Mouse (Mus musculus) embryo, embryonic 11.5 days (tissue): ENCODE data around the gene Sh3bp2.
"Not testable (repeated sequence)": the region's sequence is repeated elsewhere in the genome, so short reads cannot be mapped to it uniquely, and the experiment has no call there.

Experiments
- DNase-seq: peaks from one replicate; pipeline ENCODE4 v3.0.0-alpha.2; 2012; ENCODE audit warnings: low read depth, low spot score

The Sh3bp2 gene

DNA sequence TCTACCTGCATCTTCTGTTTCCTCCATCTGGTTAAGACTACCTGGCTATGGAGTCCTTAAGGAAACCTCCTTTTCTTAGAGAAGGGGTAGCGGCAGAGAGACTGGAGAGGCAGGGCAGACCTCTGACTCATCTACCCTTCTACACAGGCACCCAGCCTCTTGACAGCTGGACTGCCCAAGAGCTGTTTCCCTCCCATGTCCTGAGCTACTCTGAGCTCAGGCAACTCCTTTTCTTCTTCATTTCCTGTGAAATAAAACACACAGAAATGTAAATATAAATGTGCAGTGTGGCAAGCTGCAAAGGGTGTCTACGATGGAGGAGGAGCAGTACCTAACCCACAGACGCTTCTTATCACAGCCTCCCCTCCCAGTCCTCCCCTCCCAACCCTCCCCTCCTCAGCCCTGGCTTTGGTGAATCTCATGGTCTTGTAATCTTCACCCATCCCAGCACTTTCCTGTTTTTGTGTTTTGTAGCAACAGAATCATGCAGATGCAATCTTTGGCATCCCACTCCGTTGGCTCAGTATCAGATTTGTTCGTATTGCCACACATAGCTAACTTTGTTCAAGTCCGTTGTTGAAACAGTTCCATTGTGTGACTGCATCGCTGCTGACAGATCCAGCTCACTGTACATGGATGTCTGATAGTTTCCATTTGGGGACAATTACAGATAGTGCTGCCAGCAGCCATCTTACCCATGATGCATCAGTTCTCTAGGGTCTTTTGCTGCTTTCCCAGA lies 40.1 kb downstream of the Sh3bp2 start:
- no peak for DNase-seq

DNA sequence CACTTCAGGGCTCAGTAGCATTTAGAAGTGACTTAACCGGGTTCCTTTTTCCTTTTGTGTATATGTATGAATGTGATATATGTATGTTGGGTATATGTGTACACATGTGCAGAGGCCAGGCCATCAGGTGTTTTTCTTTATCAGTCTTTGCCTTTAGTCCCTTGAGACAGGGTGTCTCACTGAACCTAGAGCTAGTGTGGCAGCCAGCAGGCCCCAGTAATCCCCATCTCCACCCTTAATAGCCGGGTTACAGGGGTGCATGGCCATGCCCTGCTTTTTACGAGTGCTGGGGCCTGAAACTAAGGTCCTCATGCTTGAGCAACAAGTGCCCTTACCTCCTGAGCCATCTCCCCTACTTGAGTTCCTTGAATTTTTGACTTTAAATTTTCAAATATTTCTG lies 45.9 kb downstream of the Sh3bp2 start:
- DNase-seq, result no peak

DNA sequence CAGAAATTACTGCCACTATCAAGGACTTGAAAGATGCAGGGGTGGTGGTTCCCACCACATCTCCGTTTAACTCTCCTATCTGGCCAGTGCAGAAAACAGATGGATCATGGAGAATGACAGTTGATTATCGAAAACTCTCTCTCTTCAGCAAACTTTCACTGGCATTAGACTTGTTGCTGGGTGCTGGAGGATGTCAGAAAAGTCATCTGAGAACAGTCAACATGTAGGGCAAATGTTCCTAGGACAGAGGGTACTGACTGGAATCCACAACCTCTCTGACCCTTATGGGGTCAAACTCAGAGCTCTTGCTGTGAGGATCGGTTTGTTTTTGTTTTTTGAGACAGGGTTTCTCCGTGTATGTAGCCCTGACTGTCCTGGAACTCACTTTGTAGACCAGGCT lies 46.9 kb downstream of the Sh3bp2 start:
- not testable (repeated sequence) for DNase-seq

DNA sequence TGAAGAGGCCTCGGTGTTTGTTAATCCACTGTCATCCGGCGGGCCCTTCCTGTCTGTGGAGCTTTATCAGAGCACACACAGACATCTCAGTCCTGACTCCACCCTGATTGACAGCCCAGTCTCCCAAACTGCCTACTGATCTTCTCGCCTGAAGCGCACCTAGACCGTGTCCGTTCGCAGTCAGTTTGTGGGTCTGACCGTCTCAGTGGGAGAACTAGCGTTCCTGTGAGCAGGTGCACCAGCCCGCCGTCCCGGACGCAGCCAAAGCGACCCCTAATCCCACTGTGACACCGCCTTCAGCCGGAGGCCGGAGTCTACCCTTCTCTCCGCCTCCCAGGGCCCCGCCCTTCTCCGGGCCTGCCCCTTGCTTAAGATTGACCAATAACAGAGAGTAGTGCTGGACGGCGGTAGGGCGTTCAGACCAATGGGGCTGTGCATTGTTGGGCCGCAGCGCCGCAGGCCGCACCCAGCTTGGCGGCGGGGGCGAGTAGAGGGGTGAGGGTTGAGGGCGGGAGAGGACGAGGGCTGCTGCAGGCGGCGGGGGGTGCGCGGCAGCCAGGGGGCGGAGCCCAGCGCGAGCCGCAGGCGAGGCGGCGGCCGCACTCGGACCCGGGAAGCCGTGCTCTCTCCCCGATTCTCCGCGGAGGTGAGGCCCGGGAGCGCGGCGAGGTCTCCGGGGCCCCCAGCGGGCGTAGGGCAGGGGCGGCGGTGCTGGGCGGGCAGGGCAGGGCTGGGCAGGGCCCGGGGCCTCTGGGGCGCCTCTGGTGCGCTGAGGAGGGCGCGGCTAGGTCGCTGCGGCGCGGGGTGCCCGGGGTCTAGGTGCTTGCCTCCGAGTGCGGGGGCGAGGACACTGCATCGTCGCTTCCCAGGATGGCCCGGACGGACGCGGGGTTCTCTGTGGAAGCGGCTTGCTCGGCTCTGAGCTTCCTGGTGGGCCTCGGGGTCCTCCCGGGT lies 47.9 kb downstream of the Sh3bp2 start, which contains the start of gene Add1:
TSS of gene Add1 (plus strand) at position 397 of the 954 bp plus-strand sequence.
- DNase-seq, result peak; percentile 95

DNA sequence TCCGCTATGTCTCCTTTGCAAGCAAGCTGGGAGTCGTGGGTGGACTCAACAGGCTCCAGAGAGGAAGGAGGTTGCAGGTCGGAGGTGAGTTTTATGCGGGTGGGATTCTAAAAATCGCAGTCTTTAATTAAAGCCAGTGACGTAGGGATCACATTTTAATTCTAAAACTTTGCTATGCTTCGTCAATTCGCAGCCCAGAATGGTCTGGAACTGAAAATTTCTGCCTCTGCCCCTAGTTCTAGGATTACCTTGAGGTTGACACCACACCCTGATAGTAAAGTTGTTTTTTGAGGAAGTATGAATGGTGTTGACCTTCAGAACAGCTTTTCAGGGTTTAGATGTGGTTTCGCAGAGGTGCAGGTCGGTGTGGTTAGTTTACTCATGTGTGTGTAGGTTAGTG lies 49.1 kb downstream of the Sh3bp2 start:
- no peak for DNase-seq

DNA sequence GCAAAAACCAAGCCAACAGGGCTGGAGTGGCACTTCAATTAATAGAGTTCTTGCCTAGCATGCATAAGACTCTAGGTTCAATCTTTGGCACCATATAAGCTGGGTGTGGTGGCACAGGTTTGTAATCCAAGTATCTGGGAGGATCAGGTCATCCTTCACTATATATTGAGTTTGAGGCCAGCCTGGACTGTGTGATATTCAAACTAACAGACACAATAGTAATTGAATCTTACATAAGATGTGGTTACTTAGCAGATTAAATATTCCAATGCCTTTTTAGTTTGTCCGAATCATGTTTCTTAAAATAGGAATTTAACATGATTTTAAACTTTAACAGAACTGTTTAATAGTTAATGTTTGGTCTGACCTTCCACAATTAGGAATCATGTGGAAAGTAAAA lies 50.6 kb downstream of the Sh3bp2 start:
- no peak for DNase-seq

DNA sequence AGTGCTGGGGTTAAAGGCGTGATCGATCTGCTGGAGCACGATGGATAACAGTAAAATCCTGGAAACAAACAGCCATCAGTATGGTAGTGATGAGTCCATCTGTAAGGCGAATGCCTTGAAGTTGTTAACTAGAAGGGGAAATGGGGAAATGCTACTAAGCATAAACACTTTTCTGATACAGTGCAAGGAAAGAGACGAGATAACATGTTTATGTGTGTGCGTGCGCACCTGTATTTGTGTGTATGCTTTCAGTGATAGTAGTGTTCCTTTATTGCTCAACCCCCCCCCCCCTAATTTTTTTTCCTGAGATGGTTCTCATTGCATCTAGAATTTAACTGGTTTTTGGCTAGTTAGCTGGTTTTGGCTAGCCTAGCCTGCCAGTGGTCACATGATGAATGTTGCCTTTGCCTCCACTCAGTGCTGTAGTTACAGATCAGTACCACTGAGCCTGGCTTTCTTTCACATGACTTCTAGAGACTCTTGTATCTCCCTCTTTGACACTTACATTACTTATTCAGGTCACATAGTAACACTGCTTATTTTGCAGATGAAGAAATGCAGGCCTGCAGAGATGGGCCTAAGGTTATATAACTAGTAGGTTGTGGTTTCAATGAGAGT lies 52.5 kb downstream of the Sh3bp2 start:
- no peak for DNase-seq

DNA sequence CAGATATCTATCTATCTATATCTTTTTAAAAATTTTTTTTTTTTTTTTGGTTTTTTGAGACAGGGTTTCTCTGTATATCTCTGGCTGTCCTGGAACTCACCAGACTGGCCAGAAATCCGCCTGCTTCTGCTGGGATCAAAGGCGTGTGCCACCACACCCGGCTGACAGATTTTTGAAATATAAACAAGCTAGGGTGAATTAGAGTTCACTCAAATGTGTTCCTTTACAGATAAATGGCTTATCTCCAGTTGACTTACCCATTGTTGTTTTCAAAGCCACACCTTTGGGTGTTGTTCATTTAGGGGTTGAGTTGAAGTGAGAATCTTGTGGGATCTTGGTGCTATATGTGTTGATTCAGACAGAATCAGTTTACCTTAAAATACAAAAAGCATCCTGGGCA lies 53.7 kb downstream of the Sh3bp2 start:
- DNase-seq, result no peak

DNA sequence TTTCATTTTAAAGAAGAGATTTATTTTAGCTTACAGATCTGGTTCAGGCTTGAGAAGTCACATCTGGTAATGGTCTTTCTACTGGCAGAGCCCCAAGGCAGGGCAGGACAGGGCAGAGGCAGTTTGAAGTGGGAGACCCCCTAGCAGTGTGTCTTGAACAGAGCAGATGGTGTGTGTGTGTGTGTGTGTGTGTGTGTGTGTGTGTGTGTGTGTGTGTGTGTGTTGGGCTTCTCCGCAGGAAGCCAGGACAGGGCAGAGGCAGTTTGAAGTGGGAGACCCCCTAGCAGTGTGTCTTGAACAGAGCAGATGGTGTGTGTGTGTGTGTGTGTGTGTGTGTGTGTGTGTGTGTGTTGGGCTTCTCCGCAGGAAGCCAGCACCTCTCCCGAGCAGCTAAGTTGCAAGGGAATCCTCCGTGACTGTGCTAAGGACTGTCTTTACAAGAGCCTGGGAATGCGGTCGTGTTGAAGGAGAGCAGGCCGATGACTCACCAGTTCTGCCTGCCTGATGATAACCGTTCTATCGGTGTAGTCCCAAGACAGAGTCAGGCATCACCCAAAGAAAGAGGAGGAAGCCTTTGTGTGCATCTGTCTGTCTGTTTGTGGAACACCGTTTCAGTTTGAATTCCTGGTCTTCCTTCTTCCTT lies 56.2 kb downstream of the Sh3bp2 start:
- peak; percentile 27 for DNase-seq

DNA sequence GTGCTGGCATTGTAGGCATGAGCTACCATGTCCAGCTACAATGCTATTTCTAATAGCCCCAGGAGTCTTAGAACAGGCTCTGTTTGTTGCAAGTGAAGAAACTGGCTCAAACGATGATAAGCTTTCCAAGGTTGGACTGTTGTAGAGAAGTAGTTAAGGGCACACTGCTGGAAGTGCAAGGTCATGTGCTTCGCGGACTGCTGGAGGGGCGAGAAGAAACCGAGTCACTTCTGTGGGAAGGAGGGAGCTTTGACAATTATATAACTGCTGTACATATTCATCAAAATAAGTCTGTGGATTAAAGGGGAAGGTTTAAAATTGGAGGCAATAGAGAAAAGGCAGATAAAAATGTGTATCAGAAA lies 56.7 kb downstream of the Sh3bp2 start:
- DNase-seq, result no peak

DNA sequence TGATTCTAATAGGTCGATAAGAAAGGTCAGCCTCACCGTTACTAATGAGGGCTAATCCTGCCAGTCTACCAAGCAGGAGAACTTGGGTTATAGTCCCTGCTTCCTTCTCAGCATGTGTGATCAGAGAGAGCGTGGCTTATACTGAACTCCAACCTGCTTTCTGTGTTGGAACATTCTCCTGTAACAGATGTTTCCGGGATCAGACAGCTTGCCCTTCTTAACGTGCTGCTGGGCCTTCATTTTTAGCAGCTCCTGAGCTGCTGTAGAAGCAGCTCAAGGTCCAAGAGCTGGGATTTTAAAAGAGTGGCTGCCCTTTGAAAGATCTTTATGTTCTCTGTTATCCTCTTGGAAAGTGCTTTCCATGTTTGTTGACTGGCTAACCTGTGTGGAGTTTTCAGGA lies 59.6 kb downstream of the Sh3bp2 start:
- no peak for DNase-seq

DNA sequence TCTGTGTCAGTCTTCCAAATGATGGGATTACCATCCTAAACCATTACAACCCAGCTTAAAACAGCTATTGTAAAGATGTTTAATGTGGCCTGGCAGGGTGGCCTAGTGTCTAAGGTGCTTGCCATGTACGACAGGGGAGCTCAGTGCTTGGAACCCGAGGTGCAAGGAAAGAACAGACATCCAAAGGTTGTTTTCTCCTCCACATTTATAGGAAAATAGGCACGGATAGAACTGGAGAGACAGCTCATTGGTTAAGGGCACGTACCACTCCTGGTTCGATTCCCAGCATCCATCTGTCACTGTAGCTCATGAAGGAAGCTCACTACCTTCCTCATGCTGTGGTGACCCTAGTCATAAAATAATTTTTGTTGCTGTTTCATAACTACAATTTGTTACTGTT lies 62.2 kb downstream of the Sh3bp2 start:
- no peak for DNase-seq

DNA sequence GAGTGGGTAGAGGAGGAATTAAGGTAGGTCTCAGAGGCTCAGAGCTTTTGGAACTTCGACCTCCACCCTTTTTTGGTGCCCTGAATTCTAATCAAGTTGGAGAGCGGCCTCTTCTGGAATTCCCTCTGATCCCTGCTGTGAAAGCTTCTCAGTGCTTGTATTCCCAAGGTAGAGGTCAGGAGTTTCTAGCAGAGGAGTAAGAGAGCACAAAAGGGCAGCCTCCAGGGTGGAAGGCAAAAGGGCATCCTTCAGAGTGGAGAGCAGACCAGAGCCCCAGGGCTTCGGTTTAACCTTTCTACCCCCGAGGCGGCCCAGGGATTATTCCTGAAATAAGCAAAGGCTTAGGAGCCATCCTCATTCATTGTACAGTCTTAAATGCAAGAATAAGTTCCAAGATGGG lies 64.4 kb downstream of the Sh3bp2 start:
- DNase-seq, result no peak

DNA sequence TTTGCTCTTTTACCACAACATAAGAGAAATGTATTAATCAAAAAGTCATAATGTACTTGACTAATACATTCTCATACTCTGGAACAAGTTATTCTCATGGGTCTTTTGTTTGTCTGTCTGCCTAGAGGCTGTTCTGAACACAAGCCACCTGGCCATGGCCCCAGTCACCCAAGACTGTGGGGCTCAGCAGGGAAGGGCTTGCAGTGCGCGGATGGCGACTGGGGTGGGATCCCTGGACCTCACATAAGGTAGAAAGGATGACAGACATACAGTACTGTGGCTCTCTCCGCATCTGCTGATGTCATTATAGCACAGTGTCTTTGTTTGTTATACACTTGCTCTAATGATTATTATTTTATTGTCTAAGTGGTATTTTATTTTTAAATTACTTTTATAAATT lies 65.1 kb downstream of the Sh3bp2 start:
- DNase-seq, result no peak

DNA sequence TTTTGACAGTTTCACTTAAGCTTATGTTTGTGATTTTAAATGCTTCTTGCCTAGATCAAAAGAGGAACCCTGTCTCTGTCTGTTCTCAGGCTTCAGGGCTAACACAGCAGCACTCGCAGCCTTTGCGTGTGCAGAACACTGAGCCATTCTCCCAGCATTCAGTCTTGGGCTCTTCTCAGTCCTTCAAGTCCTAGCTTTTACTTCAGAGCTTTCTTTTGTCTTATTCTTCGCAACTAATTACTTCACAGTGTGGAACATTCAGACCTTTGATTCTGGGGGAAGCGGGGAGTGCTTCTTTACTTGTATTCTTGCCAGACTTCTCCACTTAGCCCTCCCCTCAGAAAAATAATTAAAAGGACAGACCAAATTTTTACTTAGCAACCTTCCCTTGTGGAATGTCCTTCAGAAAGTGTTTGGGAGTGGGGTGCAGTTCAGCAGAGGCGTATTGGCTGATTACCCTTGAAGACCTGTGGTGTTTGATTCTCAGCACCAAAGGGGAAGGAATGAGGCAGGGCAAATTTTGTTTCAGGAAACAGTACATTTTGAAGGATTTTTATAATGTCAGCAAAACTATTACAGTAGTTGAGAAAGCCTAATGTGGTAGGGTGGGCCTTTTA lies 65.9 kb downstream of the Sh3bp2 start:
- no peak for DNase-seq

DNA sequence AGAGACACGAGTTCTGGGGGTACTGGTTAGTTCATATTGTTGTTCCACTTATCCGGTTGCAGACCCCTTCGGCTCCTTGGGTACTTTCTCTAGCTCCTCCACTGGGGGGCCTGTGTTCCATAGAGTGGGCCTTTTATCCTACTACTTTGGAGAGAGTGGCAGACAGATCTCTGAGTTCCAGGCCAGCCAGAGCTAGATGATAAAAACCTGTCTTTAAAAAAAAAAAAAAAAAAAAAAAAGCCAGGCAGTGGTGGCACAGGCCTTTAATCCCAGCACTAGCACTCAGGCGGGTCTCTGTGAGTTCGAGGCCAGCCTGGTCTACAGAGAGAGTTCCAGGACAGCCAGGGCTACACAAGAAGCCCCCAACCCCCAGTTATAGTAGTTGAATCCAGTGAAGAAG lies 66.6 kb downstream of the Sh3bp2 start:
- DNase-seq, result not testable (repeated sequence)

DNA sequence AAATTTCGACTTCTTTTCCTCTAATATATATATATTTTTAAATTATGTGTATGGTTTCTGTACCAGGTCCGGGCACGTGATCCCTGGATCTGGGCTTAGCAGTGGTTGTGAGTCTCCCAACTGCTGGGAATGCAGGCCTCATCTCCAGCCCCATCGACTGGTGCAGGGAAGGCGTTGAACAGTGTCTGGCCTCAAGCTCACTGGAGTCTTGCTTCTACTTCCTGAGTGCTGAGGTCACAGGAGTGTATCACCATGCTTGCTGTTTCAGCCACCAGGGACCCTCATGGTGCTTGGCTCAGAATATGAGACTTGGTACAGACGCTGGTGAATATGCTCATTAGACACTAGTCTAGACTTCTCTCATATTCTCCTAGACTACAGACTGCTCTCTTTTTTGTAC lies 67.0 kb downstream of the Sh3bp2 start:
- no peak for DNase-seq

DNA sequence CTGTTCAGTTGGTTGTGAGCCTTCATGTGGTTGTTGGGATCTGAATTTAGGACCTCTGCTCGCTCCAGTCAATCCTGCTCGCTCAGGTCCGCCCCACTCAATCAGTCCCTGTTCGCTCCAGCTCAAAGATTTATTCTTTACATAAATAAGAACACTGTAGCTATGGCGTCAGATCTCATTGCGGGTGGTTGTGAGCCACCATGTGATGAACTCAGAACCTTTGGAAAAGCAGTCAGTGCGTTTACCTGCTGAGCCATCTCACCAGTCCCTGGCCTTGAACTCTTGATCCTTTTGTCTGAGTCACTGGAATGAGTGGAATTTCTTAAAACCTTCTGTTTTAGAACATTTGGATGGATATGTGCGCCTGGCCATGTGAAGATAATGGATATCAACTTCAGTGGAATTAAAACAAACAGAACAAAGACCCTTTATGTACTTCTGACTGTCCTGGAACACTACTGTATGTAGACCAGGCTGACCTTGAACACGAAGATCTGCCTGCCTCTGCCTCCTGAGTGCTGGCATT lies 67.6 kb downstream of the Sh3bp2 start:
- DNase-seq, result no peak

DNA sequence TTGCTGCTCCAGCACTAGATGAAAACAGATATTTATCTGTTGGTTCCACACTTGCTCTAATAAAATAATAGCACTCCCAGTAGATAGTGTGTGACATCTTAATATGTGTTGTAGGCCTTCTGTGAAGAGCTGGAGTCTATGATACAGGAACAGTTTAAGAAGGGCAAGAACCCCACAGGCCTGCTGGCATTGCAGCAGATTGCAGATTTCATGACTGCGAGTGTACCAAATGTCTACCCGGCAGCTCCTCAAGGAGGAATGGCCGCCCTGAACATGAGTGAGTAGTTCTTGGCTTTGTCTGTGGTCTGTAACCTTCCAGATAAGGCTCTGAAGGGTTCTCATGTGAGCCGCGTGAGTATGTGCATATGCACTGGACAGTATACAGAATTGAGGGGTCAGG lies 78.9 kb downstream of the Sh3bp2 start:
- DNase-seq, result no peak

DNA sequence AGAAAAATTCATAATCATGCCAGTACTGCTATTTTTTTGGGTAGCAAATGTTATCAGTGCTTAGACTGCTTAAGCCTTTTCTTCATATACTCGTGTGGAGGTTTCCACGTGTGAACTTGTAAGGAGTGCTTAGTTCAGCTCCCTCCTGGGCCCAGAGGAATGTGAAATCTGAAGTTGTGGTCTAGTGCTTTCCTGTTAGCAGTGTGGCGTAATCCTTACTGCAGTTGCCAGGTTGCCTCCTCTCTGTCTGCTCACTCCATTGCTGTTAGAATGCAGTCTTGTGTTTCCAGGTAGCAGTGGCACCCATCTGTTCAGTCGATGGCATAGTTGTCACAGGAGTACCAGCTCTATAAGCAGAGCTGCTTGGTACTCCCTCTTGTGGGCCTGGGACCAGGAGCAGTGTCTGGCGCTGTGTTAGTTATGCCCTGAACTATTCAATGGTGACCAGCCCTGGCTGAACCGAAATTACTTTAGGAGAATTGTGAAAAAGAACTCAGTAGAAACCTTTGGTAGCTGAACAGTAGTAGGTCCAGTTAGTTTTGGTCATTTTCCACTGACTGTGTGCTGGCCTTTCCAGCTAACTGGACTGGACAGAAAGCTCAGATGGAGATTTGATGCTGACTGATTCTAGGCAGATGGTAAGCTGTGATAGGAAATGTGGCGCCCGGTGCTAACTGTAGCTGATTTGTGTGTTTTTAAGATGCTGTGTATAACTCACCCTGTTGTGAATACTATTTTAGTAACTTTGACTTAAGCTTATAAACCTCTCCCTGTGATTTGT lies 81.7 kb downstream of the Sh3bp2 start:
- no peak for DNase-seq
